Mouse (Mus musculus) left cerebral cortex, adult 11 months (tissue): ENCODE results near the gene Ecsit.

Source experiments
- DNase-seq: peaks from one replicate; pipeline ENCODE4 v3.0.0; 2022; ENCODE audit warnings: low spot score

The Ecsit gene

GRCm38 (mm10) chr9:22085022-22085834 is at the start of gene Ecsit:
Ecsit (minus strand) TSS chr9:22085438.
- peak; percentile 97 for DNase-seq

GRCm38 (mm10) chr9:22134246-22134890 is 49.1 kb upstream of the Ecsit start:
- DNase-seq = no peak

- no peak for DNase-seq
Measured at GRCm38 (mm10) chr9:22132220-22132619, 47.0 kb upstream of the Ecsit start.

- no peak for DNase-seq
Measured at GRCm38 (mm10) chr9:22131226-22131981, 46.2 kb upstream of the Ecsit start.

GRCm38 (mm10) chr9:22125246-22126027 is 40.2 kb upstream of the Ecsit start:
- no peak for DNase-seq

GRCm38 (mm10) chr9:22124169-22124568 is 38.9 kb upstream of the Ecsit start:
- no peak for DNase-seq

- DNase-seq = no peak
Measured at GRCm38 (mm10) chr9:22123069-22123609, 37.9 kb upstream of the Ecsit start.

GRCm38 (mm10) chr9:22122005-22122404 is 36.8 kb upstream of the Ecsit start:
- no peak for DNase-seq

GRCm38 (mm10) chr9:22121545-22121944 is 36.3 kb upstream of the Ecsit start:
- DNase-seq = no peak

GRCm38 (mm10) chr9:22119543-22119942 is 34.3 kb upstream of the Ecsit start:
- DNase-seq = peak; percentile 30

- peak; percentile 49 for DNase-seq
Measured at GRCm38 (mm10) chr9:22117754-22118456, 32.7 kb upstream of the Ecsit start.

- DNase-seq = peak; percentile 95
Measured at GRCm38 (mm10) chr9:22116740-22117426, 31.6 kb upstream of the Ecsit start, which contains the start of gene Elof1. Elof1 (minus strand) TSS chr9:22117172.

GRCm38 (mm10) chr9:22116086-22116485 is 30.8 kb upstream of the Ecsit start:
- DNase-seq = no peak

- DNase-seq = no peak
Measured at GRCm38 (mm10) chr9:22115635-22116034, 30.4 kb upstream of the Ecsit start.

- DNase-seq = no peak
Measured at GRCm38 (mm10) chr9:22108194-22108593, 23.0 kb upstream of the Ecsit start.

- DNase-seq = no peak
Measured at GRCm38 (mm10) chr9:22099922-22100321, 14.7 kb upstream of the Ecsit start.

GRCm38 (mm10) chr9:22098993-22099696 is 13.9 kb upstream of the Ecsit start, which contains the start of gene Cnn1:
Cnn1 (plus strand) TSS chr9:22099216.
- DNase-seq = no peak

- DNase-seq = peak; percentile 40
Measured at GRCm38 (mm10) chr9:22095854-22096307, 10.6 kb upstream of the Ecsit start.

GRCm38 (mm10) chr9:22092746-22093145 is 7.5 kb upstream of the Ecsit start:
- DNase-seq = no peak
